Mouse (Mus musculus) lung, adult 2 months (tissue): ENCODE results near the gene Samd4. TPM values are rescaled to one million over a fixed set of nuclear protein-coding genes. Genes with fewer than 3 reads are reported as not detected.

Experiments
- DNase-seq: peaks from one replicate; pipeline ENCODE4 v3.0.0; 2022
- H3K4me1 ChIP-seq: fragments of 200-500 bp; 2 replicates; pipeline ENCODE4 v1.6.1; 2011; ENCODE audit warnings: low read length; ENCODE audit not compliant: control insufficient read depth, insufficient read depth
- H3K4me3 ChIP-seq: fragments of 200-500 bp; replicated peaks from 2 replicates; pipeline ENCODE3; 2011; ENCODE audit warnings: low read depth, mild to moderate bottlenecking, control low read depth, low read length; ENCODE audit errors: extremely low read depth
- CTCF ChIP-seq: fragments of 200-500 bp; IDR thresholded peaks from 2 replicates; pipeline ENCODE4 v1.5.1; 2011; ENCODE audit warnings: mild to moderate bottlenecking, low read length, control low read depth; ENCODE audit not compliant: insufficient read depth
- POLR2A ChIP-seq: fragments of 200-500 bp; IDR thresholded peaks from 2 replicates; pipeline ENCODE4 v1.6.1; 2011; ENCODE audit warnings: low read depth, mild to moderate bottlenecking, control low read depth, low read length, borderline replicate concordance; ENCODE audit errors: extremely low read depth
- WGBS: fragments of 180-500 bp; shearing (Covaris S2); methylation state at CpG from one replicate; pipeline ENCODE4 v1.1.7; 2018; 5-methylcytosine and 5-hydroxymethylcytosine counted together
- polyA plus RNA-seq: library from polyadenylated mRNA; depleted of rRNA; stranded (reverse); fragments of >200 nt; gene quantifications from 2 replicates; pipeline ENCODE4 v1.2.3, GENCODE M21; 2012

The Samd4 gene
- polyA plus RNA-seq, 1 experiment = 28.4 TPM

- Histone ChIP-seq H3K4me3 (no peak overlapping the region), H3K4me1 (0 out of 2 replicates have a peak, but pooled peaks cover 2% of the 10 kb centered on the region)
- 34% methylated on average over 10 of the region's 10 CpGs for WGBS
- TF ChIP-seq POLR2A = no peak
- TF ChIP-seq CTCF = no peak
- no peak for DNase-seq
These were observed 138.2 kb downstream of the Samd4 start for GRCm38 (mm10) chr14:47020886-47021285.

DNA sequence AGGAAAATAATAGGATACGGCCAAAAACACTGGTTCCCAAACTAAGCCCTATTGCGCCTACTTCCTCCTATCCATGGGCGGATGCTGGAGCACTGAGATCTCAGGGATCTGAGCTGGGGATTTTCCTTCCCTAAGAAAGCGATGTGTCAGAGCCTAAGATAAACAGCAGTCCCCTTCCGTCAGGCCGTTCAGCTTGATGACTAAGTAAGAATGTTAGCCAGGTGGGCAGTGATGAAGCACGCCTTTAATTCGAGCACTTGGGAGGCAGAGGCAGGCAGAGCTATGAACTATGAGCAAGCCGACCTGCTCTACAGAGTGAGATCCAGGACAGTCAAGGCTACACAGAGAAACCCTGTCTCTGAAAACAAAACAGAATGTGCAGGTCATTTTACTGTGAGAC, 140.9 kb downstream of the Samd4 start:
- Histone ChIP-seq H3K4me1 (0 out of 2 replicates have a peak, but pooled peaks cover 2% of the 10 kb centered on the region), H3K4me3 (no peak overlapping the region)
- DNase-seq = no peak
- WGBS = 66% methylated on average over 9 of the region's 9 CpGs
- TF ChIP-seq CTCF = no peak
- no peak for TF ChIP-seq POLR2A

- no peak for DNase-seq
- H3K4me1 ChIP-seq = 0 out of 2 replicates have a peak, but pooled peaks cover 2% of the 10 kb centered on the region
- TF ChIP-seq POLR2A = no peak
- no peak for TF ChIP-seq CTCF
- 61% methylated on average over 6 of the region's 6 CpGs for WGBS
- no peak overlapping the region for H3K4me3 ChIP-seq
These were observed 144.9 kb downstream of the Samd4 start for GRCm38 (mm10) chr14:47027431-47028118.

DNA sequence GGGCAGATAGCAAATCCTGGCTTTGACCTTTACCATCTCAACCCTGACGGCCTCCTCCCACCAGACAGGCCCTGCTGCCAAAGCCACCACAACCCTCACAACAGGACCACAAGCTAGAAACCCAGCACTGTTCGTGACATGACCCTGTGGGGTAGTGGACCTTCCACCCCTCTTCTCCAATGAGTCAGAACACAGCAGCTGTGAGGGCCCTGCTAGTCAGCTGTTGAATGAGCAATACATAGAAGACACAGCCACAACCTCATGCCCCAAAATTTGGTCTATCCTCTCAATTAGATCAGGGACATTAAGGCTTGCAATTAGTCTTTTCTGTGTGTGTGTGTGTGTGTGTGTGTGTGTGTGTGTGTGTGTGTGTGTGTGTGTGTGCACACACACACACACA, 148.9 kb downstream of the Samd4 start:
- 90% methylated on average over 2 of the region's 2 CpGs for WGBS
- Histone ChIP-seq H3K4me1 (no peaks in the 10 kb centered on the region), H3K4me3 (no peak overlapping the region)
- DNase-seq = no peak
- TF ChIP-seq POLR2A = no peak

DNA sequence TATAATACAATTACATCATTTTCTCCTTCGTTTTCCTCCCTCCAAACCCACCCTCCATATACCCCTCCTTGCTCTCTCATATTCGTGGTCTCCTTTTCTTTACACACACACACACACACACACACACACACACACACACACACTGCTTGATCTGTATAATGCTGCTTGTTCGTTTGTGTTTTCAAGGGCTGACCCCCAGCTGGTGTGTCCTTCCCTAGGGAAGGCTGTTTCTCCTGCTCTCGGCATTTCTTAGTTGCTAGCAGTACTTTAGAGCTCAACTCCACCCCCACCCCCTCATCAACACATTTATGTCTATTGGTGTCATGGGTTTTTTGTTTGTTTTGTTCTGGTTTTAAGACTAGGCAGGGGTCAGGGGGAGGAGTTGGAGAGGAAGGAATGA, 149.5 kb downstream of the Samd4 start:
- no peaks in the 10 kb centered on the region for H3K4me1 ChIP-seq
- TF ChIP-seq POLR2A = no peak
- TF ChIP-seq CTCF = no peak
- WGBS = 53% methylated on average over 4 of the region's 4 CpGs

DNA sequence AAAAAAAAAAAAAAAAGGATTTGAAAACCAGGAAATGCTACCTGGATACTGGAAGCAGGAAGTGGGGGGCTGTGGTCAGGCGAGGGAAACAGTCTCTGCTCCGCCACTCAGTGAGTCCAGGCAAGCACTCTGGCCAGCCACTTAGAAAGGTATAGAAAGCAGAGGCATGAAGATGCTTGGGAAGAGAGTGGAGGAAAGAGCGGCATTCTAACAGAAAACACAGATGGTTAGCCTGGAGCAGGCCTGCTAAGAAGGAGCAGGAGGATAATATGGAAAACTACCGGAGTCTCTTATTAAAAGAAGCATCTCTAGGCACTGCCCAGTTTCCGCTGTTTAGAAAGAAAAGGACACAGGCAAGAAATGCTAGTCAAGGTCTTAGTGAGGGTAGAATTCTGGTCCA, 150.8 kb downstream of the Samd4 start:
- no peak for TF ChIP-seq CTCF
- no peak for TF ChIP-seq POLR2A
- Histone ChIP-seq H3K4me3 (no peak overlapping the region), H3K4me1 (no peaks in the 10 kb centered on the region)
- 78% methylated on average over 5 of the region's 5 CpGs for WGBS
- DNase-seq = no peak

More for the DNA sequence above, 149.5 kb downstream of the Samd4 start:
- no peak overlapping the region for H3K4me3 ChIP-seq
- DNase-seq = no peak

DNA sequence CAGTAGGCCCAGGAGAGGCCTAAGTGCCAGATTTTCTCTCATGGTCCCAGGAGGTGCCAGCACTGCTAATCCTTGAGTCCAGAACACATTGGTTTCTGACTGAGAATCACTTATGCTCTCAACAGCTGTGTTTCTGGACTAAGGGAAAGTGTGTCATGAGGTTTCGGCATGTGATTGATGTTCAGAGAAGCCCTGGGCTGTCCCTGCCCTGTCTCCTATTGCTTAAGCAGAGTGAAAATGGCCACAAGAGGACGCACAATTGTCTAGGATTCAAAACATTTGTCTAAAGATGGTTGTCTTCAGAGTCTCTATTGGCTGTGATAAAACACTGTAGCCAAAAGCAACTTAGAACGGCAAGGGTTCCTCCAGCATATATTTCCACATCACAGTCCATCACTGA, 159.0 kb downstream of the Samd4 start:
- WGBS = 82% methylated on average over 3 of the region's 3 CpGs
- DNase-seq = no peak
- TF ChIP-seq CTCF (no peak), POLR2A (no peak)
- H3K4me1 ChIP-seq = no peaks in the 10 kb centered on the region; the same call in 1 of the 2 replicates
- no peak overlapping the region for H3K4me3 ChIP-seq

- no peak overlapping the region for H3K4me3 ChIP-seq
- no peak for DNase-seq
- TF ChIP-seq POLR2A (no peak), CTCF (no peak)
- 93% methylated on average over 6 of the region's 6 CpGs for WGBS
- H3K4me1 ChIP-seq = peaks cover 3% of the 10 kb centered on the region; the same call in 1 of the 2 replicates
These were observed 166.4 kb downstream of the Samd4 start for GRCm38 (mm10) chr14:47049051-47049450.

GRCm38 (mm10) chr14:47051743-47052610, 169.3 kb downstream of the Samd4 start:
- WGBS = 91% methylated on average over 5 of the region's 5 CpGs
- no peak for TF ChIP-seq POLR2A
- no peak for TF ChIP-seq CTCF
- no peak for DNase-seq
- H3K4me3 ChIP-seq = no peak overlapping the region
- H3K4me1 ChIP-seq = peaks cover 3% of the 10 kb centered on the region; the same call in 1 of the 2 replicates
